Mouse (Mus musculus): Measurements from ENCODE around the gene Osbpl9. TPM values are rescaled to one million over a fixed set of nuclear protein-coding genes. Genes with fewer than 3 reads are reported as not detected.

The Osbpl9 gene
- polyA plus RNA-seq, 1 experiment from 2014 or later, result 66.7 TPM

- peaks cover 56% of the 10 kb centered on the region for H3K36me3 ChIP-seq
- DNase-seq (ENCODE audit: low spot score), result no peak
- H3K27me3 ChIP-seq (ENCODE audit: insufficient read depth, poor library complexity, severe bottlenecking), result no peaks in the 10 kb centered on the region
- WGBS, result 93% methylated on average over 7 of the region's 7 CpGs
- no peaks in the 10 kb centered on the region for H3K9me3 ChIP-seq
- H3K4me3 ChIP-seq, result no peak overlapping the region
- H3K4me1 ChIP-seq (replicated peaks), result no peaks in the 10 kb centered on the region
- H3K27ac ChIP-seq, result no peak overlapping the region
These were observed 123.1 kb downstream of the Osbpl9 start for GRCm38 (mm10) chr4:109078941-109079340.

GRCm38 (mm10) chr4:109073296-109073695 is 128.8 kb downstream of the Osbpl9 start:
- Histone ChIP-seq H3K36me3 (peaks cover 39% of the 10 kb centered on the region), H3K27ac (no peak overlapping the region), H3K9me3 (no peaks in the 10 kb centered on the region), H3K4me3 (no peak overlapping the region), H3K4me1 (replicated peaks) (0 out of 2 replicates have a peak, but pooled peaks cover 5% of the 10 kb centered on the region), H3K27me3 (ENCODE audit: insufficient read depth, poor library complexity, severe bottlenecking) (no peaks in the 10 kb centered on the region)
- DNase-seq (ENCODE audit: low spot score), result no peak
- 81% methylated on average over 3 of the region's 3 CpGs for WGBS

DNA sequence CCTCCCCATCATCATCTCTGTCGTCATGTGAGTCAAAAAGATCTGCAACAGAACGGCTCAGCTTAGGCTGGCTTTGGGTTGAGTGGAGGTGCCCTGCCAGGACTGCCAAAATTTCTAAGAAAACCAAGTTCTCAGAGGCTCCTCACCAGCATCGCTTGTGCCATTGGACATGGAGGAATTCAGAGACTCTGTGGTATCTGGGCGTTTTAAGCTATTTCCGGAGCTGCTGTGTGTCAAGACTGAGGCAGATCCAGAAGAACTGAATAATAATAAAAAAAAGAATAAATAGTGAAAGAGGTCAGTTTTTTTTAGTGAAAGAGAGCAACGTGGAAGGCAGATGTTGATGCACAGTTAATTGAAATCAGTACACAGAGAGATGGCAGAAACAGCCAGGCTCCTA is 129.2 kb downstream of the Osbpl9 start:
- Histone ChIP-seq H3K4me3 (no peak overlapping the region), H3K4me1 (replicated peaks) (0 out of 2 replicates have a peak, but pooled peaks cover 5% of the 10 kb centered on the region), H3K27me3 (ENCODE audit: insufficient read depth, poor library complexity, severe bottlenecking) (no peaks in the 10 kb centered on the region), H3K36me3 (peaks cover 40% of the 10 kb centered on the region), H3K27ac (no peak overlapping the region), H3K9me3 (no peaks in the 10 kb centered on the region)
- no peak for DNase-seq (ENCODE audit: low spot score)
- 89% methylated on average over 6 of the region's 6 CpGs for WGBS

GRCm38 (mm10) chr4:109065714-109066113 is 136.4 kb downstream of the Osbpl9 start:
- Histone ChIP-seq H3K27ac (no peak overlapping the region), H3K4me3 (no peak overlapping the region), H3K36me3 (peaks cover 91% of the 10 kb centered on the region), H3K4me1 (replicated peaks) (no peaks in the 10 kb centered on the region), H3K27me3 (ENCODE audit: insufficient read depth, poor library complexity, severe bottlenecking) (no peaks in the 10 kb centered on the region), H3K9me3 (no peaks in the 10 kb centered on the region)
- WGBS, result 91% methylated on average over 5 of the region's 5 CpGs
- DNase-seq (ENCODE audit: low spot score), result no peak

- Histone ChIP-seq H3K9me3 (no peaks in the 10 kb centered on the region), H3K27ac (no peak overlapping the region), H3K4me1 (replicated peaks) (no peaks in the 10 kb centered on the region), H3K27me3 (ENCODE audit: insufficient read depth, poor library complexity, severe bottlenecking) (no peaks in the 10 kb centered on the region), H3K4me3 (no peak overlapping the region), H3K36me3 (peaks cover 92% of the 10 kb centered on the region)
- no peak for DNase-seq (ENCODE audit: low spot score)
- 92% methylated on average over 6 of the region's 6 CpGs for WGBS
These were observed 137.1 kb downstream of the Osbpl9 start for GRCm38 (mm10) chr4:109064941-109065340.

DNA sequence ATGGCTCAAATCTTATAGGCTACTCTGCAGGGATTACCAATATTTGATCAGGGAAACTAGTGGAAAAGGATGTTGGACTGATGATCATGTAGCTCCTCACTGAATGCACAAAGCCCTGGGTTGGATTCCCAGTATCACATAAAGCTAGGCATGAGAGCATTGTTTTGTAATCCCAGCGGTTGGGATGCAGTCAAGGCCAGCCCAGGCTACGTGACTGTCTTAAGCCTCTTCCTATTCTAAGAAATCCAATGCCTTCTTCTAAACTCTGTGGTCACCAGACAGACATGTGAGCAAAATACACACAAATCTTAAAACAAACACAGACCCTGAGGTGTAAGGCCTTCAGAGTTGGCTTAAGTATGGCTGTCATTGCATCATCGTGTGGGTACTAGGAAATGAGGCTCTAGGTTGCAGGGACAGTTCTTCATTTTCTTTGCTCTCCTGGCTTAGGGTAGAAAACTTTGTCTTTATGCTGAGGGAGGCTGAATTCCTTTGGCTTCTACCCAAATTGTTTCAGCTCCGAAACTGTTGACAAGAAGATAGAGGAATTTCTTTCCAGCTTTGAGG is 142.7 kb downstream of the Osbpl9 start:
- DNase-seq (ENCODE audit: low spot score), result no peak
- 93% methylated on average over 4 of the region's 4 CpGs for WGBS

DNA sequence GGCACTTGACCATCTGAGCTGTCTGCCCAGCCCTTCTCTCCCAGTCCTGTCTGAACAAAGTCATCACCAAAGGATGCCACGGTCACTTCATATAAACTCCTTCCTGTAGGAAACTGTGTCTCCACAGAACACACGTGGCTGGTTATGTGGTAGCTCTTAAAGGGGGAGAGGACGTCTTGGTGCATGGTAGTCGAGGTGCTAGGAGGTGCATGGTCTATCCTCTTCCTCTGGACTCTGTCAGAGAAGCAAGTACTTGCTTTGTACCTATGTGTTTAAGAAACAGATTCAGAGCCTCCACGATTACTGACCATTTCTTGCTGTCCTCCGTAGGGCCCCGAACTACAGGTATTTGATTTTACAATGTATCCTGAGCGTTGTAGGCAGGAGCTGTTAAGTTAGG is 144.4 kb downstream of the Osbpl9 start:
- no peak overlapping the region for H3K4me3 ChIP-seq
- peaks cover 6% of the 10 kb centered on the region; the same call in 1 of the 2 replicates for H3K4me1 ChIP-seq (replicated peaks)
- no peaks in the 10 kb centered on the region for H3K27me3 ChIP-seq (ENCODE audit: insufficient read depth, poor library complexity, severe bottlenecking)
- DNase-seq (ENCODE audit: low spot score), result no peak
- WGBS, result 91% methylated on average over 8 of the region's 8 CpGs
- no peaks in the 10 kb centered on the region for H3K9me3 ChIP-seq
- no peak overlapping the region for H3K27ac ChIP-seq
- H3K36me3 ChIP-seq, result peaks cover 95% of the 10 kb centered on the region

More for the DNA sequence above, 142.7 kb downstream of the Osbpl9 start:
- no peaks in the 10 kb centered on the region for H3K27me3 ChIP-seq (ENCODE audit: insufficient read depth, poor library complexity, severe bottlenecking)
- H3K4me3 ChIP-seq, result no peak overlapping the region
- H3K27ac ChIP-seq, result no peak overlapping the region
- H3K36me3 ChIP-seq, result peaks cover 98% of the 10 kb centered on the region
- H3K4me1 ChIP-seq (replicated peaks), result peaks cover 6% of the 10 kb centered on the region; the same call in 1 of the 2 replicates
- H3K9me3 ChIP-seq, result no peaks in the 10 kb centered on the region

- Histone ChIP-seq H3K36me3 (peaks cover 95% of the 10 kb centered on the region), H3K9me3 (no peaks in the 10 kb centered on the region), H3K27me3 (ENCODE audit: insufficient read depth, poor library complexity, severe bottlenecking) (no peaks in the 10 kb centered on the region), H3K27ac (no peak overlapping the region), H3K4me3 (no peak overlapping the region), H3K4me1 (replicated peaks) (peaks cover 6% of the 10 kb centered on the region; the same call in 1 of the 2 replicates)
- DNase-seq (ENCODE audit: low spot score), result no peak
- 85% methylated on average over 7 of the region's 7 CpGs for whole genome bisulfite sequencing
These were observed 145.7 kb downstream of the Osbpl9 start for GRCm38 (mm10) chr4:109056351-109056750.

GRCm38 (mm10) chr4:109054003-109054402 is 148.1 kb downstream of the Osbpl9 start:
- H3K9me3 ChIP-seq, result no peaks in the 10 kb centered on the region
- DNase-seq (ENCODE audit: low spot score), result no peak
- H3K27me3 ChIP-seq (ENCODE audit: insufficient read depth, poor library complexity, severe bottlenecking), result no peaks in the 10 kb centered on the region
- no peak overlapping the region for H3K4me3 ChIP-seq
- no peak overlapping the region for H3K27ac ChIP-seq
- WGBS, result 78% methylated on average over 9 of the region's 9 CpGs
- peaks cover 95% of the 10 kb centered on the region for H3K36me3 ChIP-seq
- H3K4me1 ChIP-seq (replicated peaks), result peaks cover 9% of the 10 kb centered on the region; the same call in 1 of the 2 replicates

GRCm38 (mm10) chr4:109052282-109052681 is 149.8 kb downstream of the Osbpl9 start:
- no peak overlapping the region for H3K4me3 ChIP-seq
- DNase-seq (ENCODE audit: low spot score), result no peak
- H3K27me3 ChIP-seq (ENCODE audit: insufficient read depth, poor library complexity, severe bottlenecking), result no peaks in the 10 kb centered on the region
- 50% methylated on average over 1 of the region's 1 CpGs for WGBS
- peaks cover 95% of the 10 kb centered on the region for H3K36me3 ChIP-seq
- peaks cover 9% of the 10 kb centered on the region; the same call in 1 of the 2 replicates for H3K4me1 ChIP-seq (replicated peaks)
- H3K27ac ChIP-seq, result no peak overlapping the region
- H3K9me3 ChIP-seq, result no peaks in the 10 kb centered on the region

DNA sequence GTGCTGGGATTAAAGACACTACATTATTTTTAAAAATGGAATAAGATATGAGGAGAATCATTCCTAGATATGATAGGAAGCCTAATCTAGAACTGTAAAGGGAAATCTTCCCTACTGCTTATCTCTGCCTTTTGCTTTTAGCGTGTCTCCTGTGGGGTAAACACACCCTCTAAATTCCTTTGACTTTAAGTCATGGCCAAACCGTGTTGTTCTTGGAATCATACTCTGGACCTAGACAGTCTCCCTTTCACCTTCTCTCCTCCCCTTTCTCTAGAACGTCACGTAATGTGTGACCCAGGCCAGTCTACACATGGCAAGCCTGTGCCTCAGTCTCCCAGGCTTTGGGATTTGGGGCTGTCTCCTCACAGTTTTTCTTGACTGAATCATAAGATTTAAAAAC is 153.8 kb downstream of the Osbpl9 start:
- DNase-seq (ENCODE audit: low spot score), result no peak
- WGBS, result 88% methylated on average over 4 of the region's 4 CpGs
- no peaks in the 10 kb centered on the region for H3K9me3 ChIP-seq
- H3K36me3 ChIP-seq, result peaks cover 89% of the 10 kb centered on the region
- no peak overlapping the region for H3K27ac ChIP-seq
- H3K27me3 ChIP-seq (ENCODE audit: insufficient read depth, poor library complexity, severe bottlenecking), result no peaks in the 10 kb centered on the region
- no peak overlapping the region for H3K4me3 ChIP-seq
- H3K4me1 ChIP-seq (replicated peaks), result peaks cover 3% of the 10 kb centered on the region; the same call in 1 of the 2 replicates

DNA sequence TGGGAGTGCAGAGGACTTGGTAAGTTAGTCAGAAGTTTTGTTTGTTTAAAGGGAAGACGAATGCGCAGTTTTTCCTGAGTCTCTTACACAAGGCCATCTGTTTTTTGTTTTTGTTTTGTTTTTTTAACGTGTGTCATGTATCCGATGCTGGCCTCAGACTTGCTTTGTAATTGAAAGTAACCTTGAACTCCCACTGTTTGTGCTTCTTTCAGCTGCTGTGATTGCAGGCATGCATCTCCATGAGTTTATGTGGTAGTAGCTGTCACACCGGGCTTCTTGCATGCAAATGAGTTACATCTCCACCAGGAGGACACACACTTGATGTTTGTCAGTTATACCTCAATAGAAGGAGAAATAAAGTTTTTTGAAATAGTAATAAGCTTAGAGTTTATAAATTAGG is 158.3 kb downstream of the Osbpl9 start:
- no peak overlapping the region for H3K27ac ChIP-seq
- H3K9me3 ChIP-seq, result no peaks in the 10 kb centered on the region
- no peak for DNase-seq (ENCODE audit: low spot score)
- H3K27me3 ChIP-seq (ENCODE audit: insufficient read depth, poor library complexity, severe bottlenecking), result no peaks in the 10 kb centered on the region
- H3K4me1 ChIP-seq (replicated peaks), result no peaks in the 10 kb centered on the region
- 84% methylated on average over 5 of the region's 5 CpGs for WGBS
- H3K4me3 ChIP-seq, result no peak overlapping the region
- peaks cover 92% of the 10 kb centered on the region for H3K36me3 ChIP-seq

- 89% methylated on average over 5 of the region's 5 CpGs for WGBS
- peaks cover 92% of the 10 kb centered on the region for H3K36me3 ChIP-seq
- no peak overlapping the region for H3K4me3 ChIP-seq
- H3K9me3 ChIP-seq, result no peaks in the 10 kb centered on the region
- no peaks in the 10 kb centered on the region for H3K4me1 ChIP-seq (replicated peaks)
- no peak for DNase-seq (ENCODE audit: low spot score)
- H3K27ac ChIP-seq, result no peak overlapping the region
- no peaks in the 10 kb centered on the region for H3K27me3 ChIP-seq (ENCODE audit: insufficient read depth, poor library complexity, severe bottlenecking)
These were observed 158.8 kb downstream of the Osbpl9 start for GRCm38 (mm10) chr4:109043294-109043693.

DNA sequence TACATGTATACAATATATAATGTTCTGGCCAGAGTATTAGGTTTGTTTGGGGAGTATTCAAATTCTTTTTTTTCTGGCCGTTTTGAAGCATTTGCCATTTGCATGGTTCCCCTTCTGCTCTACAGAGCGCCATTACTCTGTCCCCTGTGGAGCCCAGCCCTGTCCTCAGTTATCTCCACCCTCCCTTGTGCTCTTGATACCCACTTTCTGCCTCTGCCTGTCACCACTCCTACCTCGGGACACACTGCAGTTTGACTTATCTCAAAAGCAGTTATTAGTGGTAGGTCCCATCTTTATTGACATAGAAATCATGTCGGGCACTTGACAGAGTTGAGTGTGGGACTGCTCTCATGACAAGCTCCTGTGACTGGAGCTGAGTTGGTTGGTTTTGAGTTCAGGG is 159.3 kb downstream of the Osbpl9 start:
- Histone ChIP-seq H3K36me3 (peaks cover 92% of the 10 kb centered on the region), H3K27ac (no peak overlapping the region), H3K4me1 (replicated peaks) (no peaks in the 10 kb centered on the region), H3K9me3 (no peaks in the 10 kb centered on the region), H3K27me3 (ENCODE audit: insufficient read depth, poor library complexity, severe bottlenecking) (no peaks in the 10 kb centered on the region), H3K4me3 (no peak overlapping the region)
- WGBS, result 90% methylated on average over 4 of the region's 4 CpGs
- no peak for DNase-seq (ENCODE audit: low spot score)

Measured in hindbrain, embryonic 10.5 days (tissue).